Mouse (Mus musculus) erythroblast, embryonic 14.5 days (primary cell): ENCODE results near the gene Ecpas.

Experiments
- GATA1 ChIP-seq: IDR thresholded peaks from 2 replicates; pipeline ENCODE4 v1.6.1; 2012; ENCODE audit warnings: low read length, inconsistent platforms, mixed read lengths
- TAL1 ChIP-seq: IDR thresholded peaks from 3 replicates; pipeline ENCODE4 v1.6.1; 2012; ENCODE audit warnings: low read length, inconsistent platforms, mixed read lengths

DNA sequence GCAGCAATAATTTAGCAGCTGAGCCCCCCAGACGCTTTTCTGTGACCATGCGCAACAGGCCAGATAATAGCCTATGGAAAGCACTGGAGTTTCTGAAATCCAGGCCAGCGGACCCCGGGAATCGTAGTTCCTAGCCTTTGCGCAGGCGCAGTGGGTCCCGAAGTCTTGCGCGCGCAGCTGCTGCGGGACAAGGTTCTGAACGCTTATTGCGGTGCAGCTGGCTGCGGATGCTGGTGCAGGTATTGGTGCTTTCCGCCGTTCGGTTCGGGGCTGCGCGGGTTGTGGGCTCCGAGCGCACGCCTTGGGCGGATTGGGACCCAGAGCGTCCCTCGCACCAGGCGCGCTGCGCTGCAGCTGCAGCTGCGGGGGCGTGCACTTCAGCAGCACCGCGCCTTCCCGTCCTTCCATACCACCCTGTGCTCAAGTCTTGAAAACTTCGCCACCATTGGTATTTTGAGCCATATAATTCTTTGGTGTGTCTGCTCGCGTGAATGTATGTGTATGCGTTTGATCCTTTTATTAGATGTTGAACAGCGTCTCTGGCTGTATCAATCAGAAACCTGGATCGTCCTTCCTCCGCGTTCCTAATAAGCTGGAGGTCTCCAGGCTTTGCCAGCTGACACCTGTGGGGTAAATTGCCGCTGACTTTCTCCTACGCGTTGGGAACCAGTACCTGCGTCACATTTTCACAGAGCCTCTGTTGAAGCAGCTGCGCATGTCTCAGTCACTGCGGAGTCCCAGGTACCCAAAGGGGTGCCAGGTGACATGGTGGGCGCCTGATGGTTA, 31.1 kb upstream of the Ecpas start, which contains the start of gene Zkscan16:
- no peak for TF ChIP-seq TAL1
- no peak for TF ChIP-seq GATA1
